ENCODE assay signal across 8 mouse cellular contexts in the genomic region with DNA sequence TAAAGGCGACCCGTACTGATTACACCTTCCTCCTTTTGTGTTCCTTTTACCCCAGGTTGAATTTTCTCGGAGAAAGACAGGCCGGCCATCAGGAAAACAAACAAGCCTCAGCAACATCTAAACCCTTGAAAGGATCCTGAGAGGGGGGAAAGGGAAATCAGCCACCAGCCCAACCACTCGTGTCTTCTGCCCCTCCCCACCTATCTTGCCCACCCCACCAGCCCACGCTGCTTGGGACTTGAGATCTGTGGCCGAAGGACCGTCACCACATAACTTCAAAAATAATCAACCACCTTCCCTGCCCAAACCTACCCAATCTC. TPM values are rescaled to one million over a fixed set of nuclear protein-coding genes. Genes with fewer than 3 reads are reported as not detected.
DNase-seq lines count a peak whose midpoint lies in the region; ATAC-seq and TF ChIP-seq lines count a peak whose summit lies in the region.

No protein-coding gene starts in this region.

- H3K27me3 ChIP-seq in spleen, adult 2 months (ENCODE audit: control insufficient read depth, insufficient read depth, low read length) = no peaks in the 10 kb centered on the region
- H3K27me3 ChIP-seq in hindbrain, postnatal 0 days (ENCODE audit: insufficient read depth, low read length) = no peaks in the 10 kb centered on the region

- under 1% methylated on average over 8 of the region's 8 CpGs for WGBS in spleen, adult 2 months
- WGBS in hindbrain, postnatal 0 days = 0% methylated on average over 8 of the region's 8 CpGs

- H3K4me3 ChIP-seq in spleen, adult 2 months (ENCODE audit: extremely low read depth, insufficient read depth, insufficient read length) = peak overlapping the region; percentile 86
- peak overlapping the region; percentile 73 for H3K4me3 ChIP-seq in hindbrain, postnatal 0 days (ENCODE audit: low read length)

- H3K4me2 ChIP-seq in hindbrain, postnatal 0 days (ENCODE audit: low read depth, low read length) = peak overlapping the region; percentile 90

- H3K9me3 ChIP-seq in hindbrain, postnatal 0 days (ENCODE audit: low read length) = no peaks in the 10 kb centered on the region

- peak; percentile 50 for DNase-seq in adrenal gland, postnatal 14 days
- no peak for DNase-seq in adrenal gland, postnatal 4 days (ENCODE audit: low spot score in 2 of 2)
- DNase-seq in spleen, adult 2 months (ENCODE audit: low read depth in 1 of 2, low spot score in 2 of 2) = peak in 1 of 2 experiments; percentile 24
- DNase-seq in spleen, adult 12 weeks (ENCODE audit: low spot score) = no peak
- DNase-seq in hindbrain, postnatal 0 days (ENCODE audit: low spot score) = peak; percentile 39
- DNase-seq in lung, postnatal 14 days = peak; percentile 43
- no peak for DNase-seq in MN1 (ENCODE audit: low spot score)
- no peak for DNase-seq in right cerebral cortex, adult 2 months (ENCODE audit: low spot score in 2 of 2)

- TF ChIP-seq POLR2A in spleen, adult 2 months (IDR thresholded peaks at IDR 0.05; ENCODE audit: low read depth, low read length) = no peak

- H3K9ac ChIP-seq in hindbrain, postnatal 0 days (replicated peaks; ENCODE audit: low read length) = peak overlapping the region; percentile 97

- peaks cover 8% of the 10 kb centered on the region for H3K4me1 ChIP-seq in spleen, adult 2 months (ENCODE audit: control insufficient read depth, insufficient read depth, insufficient read length)
- H3K4me1 ChIP-seq in hindbrain, postnatal 0 days (ENCODE audit: insufficient read depth, low read length) = peaks cover 24% of the 10 kb centered on the region

- peaks cover 16% of the 10 kb centered on the region for H3K36me3 ChIP-seq in spleen, adult 2 months (ENCODE audit: control insufficient read depth, insufficient read depth, low read length)
- H3K36me3 ChIP-seq in hindbrain, postnatal 0 days (ENCODE audit: insufficient read depth, low read length) = peaks cover 10% of the 10 kb centered on the region; the same call in 1 of the 2 replicates

- no peak for ATAC-seq in hindbrain, postnatal 0 days

- H3K27ac ChIP-seq in spleen, adult 2 months (ENCODE audit: insufficient read depth, low read length) = peak overlapping the region; percentile 97
- H3K27ac ChIP-seq in hindbrain, postnatal 0 days = peak overlapping the region; percentile 98

- no peak for TF ChIP-seq CTCF in spleen, adult 2 months (IDR thresholded peaks at IDR 0.05; ENCODE audit: extremely low read depth, insufficient read depth, insufficient read length, insufficient replicate concordance)
- TF ChIP-seq CTCF in hindbrain, postnatal 0 days (IDR thresholded peaks at IDR 0.05; ENCODE audit: low read depth) = no peak

RNA-seq across cellular contexts. Expression of a gene that starts 0.9 kb away (rescaled TPM):
- 91.4 and 97.7 TPM in 2 replicates for total RNA-seq in adrenal gland, postnatal 14 days (2021)
- total RNA-seq in adrenal gland, postnatal 4 days (2021) = 10 to 100 TPM; 89.8 to 96.6 TPM
- 26.1 and 27.1 TPM in 2 replicates for polyA plus RNA-seq in spleen, adult 2 months (2012; rRNA removed)
- total RNA-seq in hindbrain, postnatal 0 days (2014; rRNA removed) = 37.5 and 44.0 TPM in 2 replicates
- polyA plus RNA-seq in hindbrain, postnatal 0 days (2015; fragmentation: Nextera tagmentation; extraction: Ambion mirVana) = 20.3 and 22.5 TPM in 2 replicates

RNA-seq across cellular contexts. Expression of a gene that starts 0.9 kb away (rescaled TPM):
- total RNA-seq in adrenal gland, postnatal 14 days (2021) = 108 and 114 TPM in 2 replicates
- 10 to 100 TPM; 77.3 to 83.2 TPM for total RNA-seq in adrenal gland, postnatal 4 days (2021)
- 39.5 and 45.1 TPM in 2 replicates for polyA plus RNA-seq in spleen, adult 2 months (2012; rRNA removed)
- total RNA-seq in hindbrain, postnatal 0 days (2014; rRNA removed) = 42.9 and 45.9 TPM in 2 replicates
- polyA plus RNA-seq in hindbrain, postnatal 0 days (2015; fragmentation: Nextera tagmentation; extraction: Ambion mirVana) = 66.6 and 72.2 TPM in 2 replicates

RNA-seq across cellular contexts. Expression of a gene that starts 7.2 kb away (rescaled TPM):
- 29.0 and 31.5 TPM in 2 replicates for total RNA-seq in adrenal gland, postnatal 14 days (2021)
- 10 to 100 TPM; 46.3 to 50.3 TPM for total RNA-seq in adrenal gland, postnatal 4 days (2021)
- polyA plus RNA-seq in spleen, adult 2 months (2012; rRNA removed) = 24.3 and 34.8 TPM in 2 replicates
- total RNA-seq in hindbrain, postnatal 0 days (2014; rRNA removed) = 163 and 169 TPM in 2 replicates
- polyA plus RNA-seq in hindbrain, postnatal 0 days (2015; fragmentation: Nextera tagmentation; extraction: Ambion mirVana) = 222 and 225 TPM in 2 replicates

RNA-seq across cellular contexts. Expression of a gene that starts 19.9 kb away (rescaled TPM):
- 73.6 and 79.5 TPM in 2 replicates for total RNA-seq in adrenal gland, postnatal 14 days (2021)
- total RNA-seq in adrenal gland, postnatal 4 days (2021) = 10 to 100 TPM; 34.4 to 34.5 TPM
- 35.4 and 39.9 TPM in 2 replicates for polyA plus RNA-seq in spleen, adult 2 months (2012; rRNA removed)
- total RNA-seq in hindbrain, postnatal 0 days (2014; rRNA removed) = 39.8 and 49.2 TPM in 2 replicates
- 69.0 and 74.3 TPM in 2 replicates for polyA plus RNA-seq in hindbrain, postnatal 0 days (2015; fragmentation: Nextera tagmentation; extraction: Ambion mirVana)

RNA-seq across cellular contexts. Expression of a gene that starts 37.5 kb away (rescaled TPM):
- 40.2 and 41.1 TPM in 2 replicates for total RNA-seq in adrenal gland, postnatal 14 days (2021)
- 10 to 100 TPM; 44.4 to 52.3 TPM for total RNA-seq in adrenal gland, postnatal 4 days (2021)
- 79.1 and 85.7 TPM in 2 replicates for polyA plus RNA-seq in spleen, adult 2 months (2012; rRNA removed)
- 31.3 and 33.2 TPM in 2 replicates for total RNA-seq in hindbrain, postnatal 0 days (2014; rRNA removed)
- 22.9 and 23.1 TPM in 2 replicates for polyA plus RNA-seq in hindbrain, postnatal 0 days (2015; fragmentation: Nextera tagmentation; extraction: Ambion mirVana)

Comparison
In these comparisons a context has a peak if more than half of its experiments do, and no peak if none do; other contexts are left out.
1. DNase-seq: peak in adrenal gland, postnatal 14 days (single experiment), hindbrain, postnatal 0 days (single experiment) and lung, postnatal 14 days (single experiment); none in adrenal gland, postnatal 4 days (0 of 2), spleen, adult 12 weeks (single experiment), MN1 (single experiment) and right cerebral cortex, adult 2 months (0 of 2).